Mouse (Mus musculus) testis, adult 2 months (tissue): ENCODE data around the gene Apol6.

Experiments
- CTCF ChIP-seq: fragments of 200-500 bp; IDR thresholded peaks from 2 replicates; pipeline ENCODE4 v1.5.1; 2012; ENCODE audit warnings: low read depth, mild to moderate bottlenecking, inconsistent platforms, low read length, moderate library complexity; ENCODE audit not compliant: control insufficient read depth, insufficient read depth, insufficient replicate concordance
- POLR2A ChIP-seq: fragments of 200-500 bp; IDR thresholded peaks from 2 replicates; pipeline ENCODE4 v1.6.1; 2012; ENCODE audit warnings: low read depth, mild to moderate bottlenecking, inconsistent platforms, low read length, moderate library complexity; ENCODE audit not compliant: control insufficient read depth

GRCm38 (mm10) chr15:77056001-77056790 lies 11.7 kb downstream of the Apol6 start:
- TF ChIP-seq CTCF = no peak
- no peak for TF ChIP-seq POLR2A
